Mouse (Mus musculus) layer of hippocampus, postnatal 36 days (tissue): ENCODE measurements around the gene Usp35. TPM values are rescaled to one million over a fixed set of nuclear protein-coding genes. Genes with fewer than 3 reads are reported as not detected.

Experiments
- DNase-seq, 2 experiments: peaks; one replicate each; pipeline ENCODE4 v3.0.0; 2022
- total RNA-seq, 2 experiments: library from RNA; stranded (reverse); gene quantifications; 2 replicates each; pipeline ENCODE4 v1.2.3; 2021

The Usp35 gene
- total RNA-seq, 2 experiments from 2014 or later, result 12.9 to 14.1 TPM

DNA sequence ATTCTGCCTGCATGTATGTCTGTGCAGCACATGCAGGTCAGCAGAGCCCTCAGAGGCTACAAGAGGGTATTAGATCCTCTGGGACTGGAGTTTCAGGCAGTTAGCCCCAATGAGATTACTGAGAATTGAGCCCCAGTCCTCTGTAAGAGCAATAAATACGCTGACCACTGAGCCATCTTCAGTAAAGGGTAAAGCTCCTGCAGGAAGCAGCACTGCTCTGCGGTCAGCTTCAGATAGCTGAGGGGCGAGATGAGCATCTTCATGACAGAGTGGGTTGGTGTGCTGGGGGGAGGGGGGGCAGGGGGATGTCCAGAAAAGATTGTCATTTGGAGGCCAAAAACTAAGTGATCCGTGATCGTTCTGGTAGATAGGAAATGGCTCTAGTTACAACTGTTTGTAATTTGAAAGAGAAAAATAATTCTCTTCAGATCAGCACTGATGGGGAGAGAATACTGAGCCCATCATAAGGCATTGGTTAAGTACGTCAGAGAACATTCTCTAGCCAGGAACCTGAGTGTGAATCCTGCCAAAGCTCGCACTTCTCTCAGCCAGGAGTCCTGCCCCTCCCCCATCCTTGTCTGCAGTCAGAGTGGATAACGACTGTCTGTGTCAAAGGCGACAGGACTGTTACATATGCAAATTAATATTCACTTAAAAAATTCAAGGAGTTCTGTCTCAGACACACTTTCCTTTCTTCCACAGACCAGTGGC is 14.4 kb upstream of the Usp35 start:
- DNase-seq, result no peak

DNA sequence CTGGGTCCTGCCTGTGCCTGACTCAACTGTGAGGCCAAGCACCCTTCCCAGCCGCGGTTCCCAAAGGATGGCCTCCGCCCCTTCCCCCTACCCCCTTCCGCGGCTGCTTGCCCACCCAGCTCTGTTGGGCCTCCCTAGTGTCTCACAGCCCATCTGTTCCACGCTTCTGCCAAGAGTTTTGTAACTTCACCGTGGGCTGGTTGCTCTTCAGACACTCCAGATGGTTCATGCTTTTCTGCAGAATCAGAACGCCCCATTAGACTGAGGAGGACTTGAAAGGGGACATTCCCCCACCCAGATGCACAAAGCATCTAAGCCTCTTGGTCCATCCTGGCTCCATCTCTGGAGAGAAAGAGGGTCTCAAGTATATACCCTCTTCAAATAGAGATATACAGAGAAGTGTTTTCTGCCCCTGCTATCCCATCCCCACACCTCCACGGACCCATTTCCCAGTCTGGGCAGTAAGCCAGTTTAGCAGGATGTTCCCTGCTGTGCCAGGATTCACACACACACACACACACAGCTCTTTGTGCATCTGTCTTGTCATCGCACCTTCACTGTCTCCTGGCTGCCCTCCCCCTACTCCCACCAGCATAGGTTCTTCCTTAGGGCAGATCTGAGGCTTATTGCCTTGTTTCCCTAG is 13.5 kb upstream of the Usp35 start:
- peak; percentile 75 for DNase-seq

DNA sequence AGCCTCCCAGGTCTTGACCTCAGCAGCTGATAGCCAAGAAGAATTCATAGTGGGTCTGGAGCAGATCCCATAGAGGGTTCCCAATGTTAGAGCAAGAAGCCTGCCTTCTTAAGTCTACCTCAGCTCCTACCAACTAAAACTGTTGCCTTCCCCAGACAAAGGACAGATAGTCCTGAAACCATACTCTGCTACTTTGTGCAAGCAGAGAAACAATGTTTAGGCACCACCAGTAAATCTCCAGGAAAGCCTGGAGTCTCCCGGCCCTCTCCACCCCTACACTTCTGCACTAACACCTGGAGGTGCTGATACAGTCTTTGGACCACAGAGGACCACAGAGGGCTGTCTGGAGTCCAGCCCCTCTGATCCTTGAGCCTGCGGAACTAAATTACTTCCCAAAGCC is 12.8 kb upstream of the Usp35 start:
- DNase-seq, result no peak

GRCm38 (mm10) chr7:97342961-97343360 is 11.1 kb upstream of the Usp35 start:
- no peak for DNase-seq

- DNase-seq, result no peak
Observed at GRCm38 (mm10) chr7:97340907-97341849, 9.4 kb upstream of the Usp35 start.

DNA sequence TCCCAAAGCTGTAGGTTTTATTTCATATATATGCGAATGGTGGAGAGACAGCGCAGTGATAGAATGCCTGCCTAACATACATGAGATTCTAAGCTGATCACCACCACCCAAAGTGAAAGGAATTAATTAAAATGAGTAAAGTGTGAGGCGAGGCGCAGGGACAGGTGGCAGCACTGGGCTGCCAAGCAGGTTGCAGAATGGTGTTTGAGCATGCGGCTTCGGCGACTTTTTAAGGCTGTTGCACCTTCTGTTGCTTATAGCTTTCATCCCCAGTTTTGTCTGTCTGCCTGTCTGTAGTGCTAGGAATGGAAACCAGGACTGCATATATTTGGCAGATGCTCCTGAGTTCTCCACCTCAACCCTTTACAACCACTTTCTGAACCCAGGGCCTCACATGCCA is 7.8 kb upstream of the Usp35 start:
- DNase-seq, result no peak

DNA sequence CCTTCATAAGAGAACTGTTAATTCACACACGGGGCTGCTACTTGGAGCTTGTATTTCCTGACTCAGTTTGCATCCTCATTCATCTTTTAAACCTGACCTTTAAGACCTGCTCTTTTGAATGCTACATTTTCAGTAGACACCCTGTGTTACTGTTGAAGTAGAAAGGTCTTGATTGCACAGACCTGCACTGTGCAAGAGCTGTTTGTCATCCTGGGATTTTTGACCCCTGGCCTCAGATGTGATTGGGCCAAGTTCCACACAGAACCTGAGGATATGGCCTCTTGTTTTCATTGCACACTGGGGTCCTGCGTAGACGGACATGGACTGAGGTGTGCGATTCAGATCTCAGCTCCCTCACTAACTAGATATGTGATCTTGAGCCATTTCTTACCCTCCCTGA is 6.8 kb upstream of the Usp35 start:
- no peak for DNase-seq

- DNase-seq, result no peak
Observed at GRCm38 (mm10) chr7:97336678-97337077, 4.9 kb upstream of the Usp35 start.

GRCm38 (mm10) chr7:97334406-97334805 is 2.6 kb upstream of the Usp35 start:
- DNase-seq, result no peak

GRCm38 (mm10) chr7:97333113-97333898 is 1.5 kb upstream of the Usp35 start:
- no peak for DNase-seq

GRCm38 (mm10) chr7:97332667-97333041 is 834 bp upstream of the Usp35 start:
- no peak for DNase-seq

DNA sequence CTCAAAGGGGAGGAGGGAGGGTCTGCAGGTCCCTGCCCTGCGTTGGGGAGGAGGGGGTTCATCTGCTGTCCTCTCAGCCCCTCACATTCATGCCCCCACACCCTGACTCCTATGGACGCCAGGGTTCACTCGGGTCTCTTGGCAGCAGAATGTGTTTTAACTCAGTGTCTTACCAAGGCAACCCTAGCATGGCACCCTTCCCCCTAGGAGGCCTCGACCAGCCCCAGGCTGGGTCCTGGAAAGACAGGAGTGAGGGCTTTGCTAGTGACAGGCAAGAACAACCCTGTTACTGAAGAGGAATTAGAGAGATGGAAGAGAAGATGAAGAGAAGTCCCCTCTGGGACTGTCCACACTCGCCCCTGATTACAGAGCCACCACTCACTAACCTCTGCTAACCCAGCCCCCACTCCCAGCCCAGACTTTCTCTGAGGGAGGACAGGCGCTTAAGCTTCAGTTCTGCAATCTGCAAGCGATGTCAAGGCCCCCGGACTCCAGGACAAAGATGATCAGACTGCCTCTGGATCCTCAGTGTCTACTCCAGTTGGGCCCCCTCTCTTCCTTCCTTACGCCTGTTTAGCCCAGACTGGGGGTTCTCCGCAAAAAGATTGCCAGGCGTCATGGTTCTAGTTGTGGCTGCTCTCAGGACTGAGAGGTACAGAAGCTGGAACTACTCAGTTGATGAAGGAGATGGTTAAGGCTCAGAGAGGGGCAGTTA is 732 bp downstream of the Usp35 start:
- no peak for DNase-seq

GRCm38 (mm10) chr7:97329676-97330075 is 2.1 kb downstream of the Usp35 start:
- DNase-seq, result no peak

- DNase-seq, result no peak
Observed at GRCm38 (mm10) chr7:97328891-97329588, 2.8 kb downstream of the Usp35 start.

DNA sequence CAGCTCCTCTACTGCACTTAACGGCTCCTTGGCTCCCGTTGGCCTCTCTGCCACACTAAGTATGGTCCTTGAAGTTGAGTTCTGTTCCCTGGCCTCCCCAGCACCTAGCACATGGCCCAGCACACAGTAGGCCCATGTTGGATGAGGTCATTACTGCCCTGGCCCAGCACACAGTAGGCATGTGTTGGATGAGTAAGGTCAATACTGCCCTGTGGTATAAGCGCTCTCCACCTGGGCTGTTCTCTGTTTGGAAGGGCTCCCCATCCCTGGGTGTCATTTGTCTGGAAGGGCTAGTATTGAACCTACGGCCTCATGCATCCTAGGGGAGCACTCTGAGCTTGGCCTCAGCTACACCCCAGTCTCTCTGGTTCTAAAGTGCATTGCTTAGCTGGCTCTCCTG is 4.4 kb downstream of the Usp35 start:
- no peak for DNase-seq

DNA sequence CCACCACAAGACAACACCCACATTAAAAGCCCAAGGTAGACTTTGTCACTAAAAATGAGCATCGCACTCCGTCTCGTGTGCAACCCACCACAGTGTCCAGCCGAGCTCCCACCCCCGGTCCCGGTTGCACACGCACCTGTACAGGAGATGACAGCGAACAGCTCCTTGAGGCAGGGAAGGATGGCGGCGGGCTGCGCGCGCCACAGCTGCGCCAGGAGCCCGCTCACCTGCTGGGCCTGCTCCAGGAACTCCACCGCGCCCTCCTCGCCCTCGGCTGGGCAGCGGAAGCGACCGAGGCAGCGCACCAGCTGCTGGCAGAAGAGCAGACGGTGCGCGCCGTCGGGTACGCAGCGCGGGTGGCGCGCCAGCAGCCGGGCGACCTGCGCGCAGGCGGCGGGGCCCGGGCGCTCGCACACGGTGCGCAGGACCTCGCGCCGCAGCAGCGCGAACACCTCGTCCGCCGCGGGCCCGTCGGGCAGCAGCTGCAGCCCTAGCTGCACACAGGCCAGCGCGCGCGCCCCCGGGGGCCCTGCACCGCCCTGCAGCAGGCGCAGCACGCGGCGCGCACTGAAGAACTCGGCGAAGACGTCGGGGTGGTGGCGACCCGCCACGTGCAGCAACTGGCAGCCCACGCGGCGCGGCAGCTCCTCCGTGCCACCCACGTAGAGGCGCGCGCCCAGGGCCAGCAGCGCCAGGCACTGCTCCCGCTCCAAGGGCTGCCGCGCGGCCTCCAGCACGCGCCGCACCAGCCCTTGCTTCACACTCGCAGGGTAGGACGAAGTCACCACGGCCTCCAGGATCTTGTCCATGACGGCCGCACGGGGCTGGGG is 6.4 kb downstream of the Usp35 start:
- peak; percentile 14 to 32 for DNase-seq

- no peak for DNase-seq
Observed at GRCm38 (mm10) chr7:97324342-97324741, 7.5 kb downstream of the Usp35 start.

DNA sequence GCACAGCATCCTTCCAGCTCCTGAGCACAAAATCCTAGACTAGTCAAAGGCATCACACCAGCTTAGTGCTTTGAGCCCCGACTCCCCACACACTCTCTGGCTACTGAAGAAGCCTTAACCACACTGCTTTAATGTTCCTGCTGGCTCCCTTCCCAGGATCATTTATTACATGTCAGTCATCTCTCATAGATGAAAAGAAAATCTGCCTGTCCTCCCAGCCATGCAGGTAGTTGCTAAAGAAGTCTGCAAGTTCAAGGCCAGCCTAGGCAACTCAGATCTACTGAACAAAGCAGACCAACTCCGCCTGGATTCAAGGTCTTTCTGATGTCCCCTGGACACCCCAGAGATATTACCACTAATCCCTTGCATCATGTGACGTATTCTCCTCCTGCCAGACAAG is 14.1 kb downstream of the Usp35 start:
- DNase-seq, result no peak

DNA sequence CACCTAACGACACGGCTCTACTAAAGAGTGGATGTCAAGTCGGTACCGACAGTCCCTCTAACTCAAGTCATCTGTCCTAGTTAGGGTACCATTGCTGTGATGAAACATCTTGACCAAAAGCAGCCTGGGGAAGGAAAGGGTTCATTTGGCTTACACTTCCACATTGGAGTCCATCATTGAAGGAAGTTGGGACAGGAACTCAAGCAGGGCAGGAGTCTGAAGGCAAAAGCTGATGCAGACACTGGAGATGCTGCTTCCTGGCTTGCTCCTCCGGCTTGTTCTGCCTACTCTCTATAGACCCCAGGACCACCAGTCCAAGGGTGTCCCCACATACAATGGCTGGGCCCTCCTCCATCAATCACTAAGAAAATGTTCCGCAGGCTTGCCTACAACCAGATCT is 16.2 kb downstream of the Usp35 start:
- no peak for DNase-seq

GRCm38 (mm10) chr7:97314646-97315045 is 17.2 kb downstream of the Usp35 start:
- no peak for DNase-seq
